ENCODE assay signal across 27 mouse cellular contexts in the genomic region with DNA sequence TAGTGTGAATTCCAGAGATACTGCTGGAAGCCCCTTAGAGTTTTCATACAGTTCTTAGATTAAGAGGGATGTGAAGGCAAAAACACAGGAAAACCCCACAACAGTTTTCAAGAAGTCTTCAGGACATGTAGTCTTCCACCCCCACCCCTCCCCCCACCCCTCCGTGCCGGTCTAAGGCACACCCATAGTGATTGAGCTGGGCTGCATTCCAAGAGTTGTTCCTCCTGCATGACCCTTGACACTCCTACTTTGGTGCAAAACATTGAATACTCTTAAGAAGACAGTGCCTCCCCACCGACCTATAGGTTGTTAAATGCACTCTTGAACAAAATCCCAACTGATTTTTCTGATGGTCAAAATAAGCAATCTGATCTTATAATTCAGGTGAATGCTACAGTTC. TPM values are rescaled to one million over a fixed set of nuclear protein-coding genes. Genes with fewer than 3 reads are reported as not detected.
DNase-seq lines count a peak whose midpoint lies in the region; ATAC-seq and TF ChIP-seq lines count a peak whose summit lies in the region.
"Had no signal": no experiment of that assay in that cellular context is flagged by ENCODE, and none has a peak within 500 bp of the region (broad histone marks: within the 10 kb centered on the region; RNA-seq: fewer than 3 reads in every experiment).

No protein-coding gene starts in this region.

- no peak overlapping the region for H3K27ac ChIP-seq in kidney, adult 2 months (ENCODE audit: insufficient read depth, low read depth, low read length)
- no peak overlapping the region for H3K27ac ChIP-seq in kidney, embryonic 14.5 days (ENCODE audit: low read depth, low read length)
- H3K27ac ChIP-seq in liver, adult 2 months (replicated peaks; ENCODE audit: insufficient read depth, low read depth, low read length), result no peak overlapping the region
- no peak overlapping the region for H3K27ac ChIP-seq in intestine, embryonic 16.5 days (ENCODE audit: low read length)
- H3K27ac ChIP-seq in stomach, postnatal 0 days (replicated peaks), result no peak overlapping the region
- H3K27ac ChIP-seq in midbrain, embryonic 15.5 days, result no peak overlapping the region
- H3K27ac ChIP-seq: embryonic facial prominence, embryonic 12.5 days; heart, adult 2 months; heart, embryonic 13.5 days; hindbrain, postnatal 0 days; limb, embryonic 12.5 days; liver, embryonic 13.5 days; neural tube, embryonic 12.5 days had no signal

- WGBS in kidney, adult 2 months, result 6% methylated on average over 3 of the region's 3 CpGs
- WGBS in kidney, embryonic 14.5 days, result 18% methylated on average over 3 of the region's 3 CpGs
- 15% methylated on average over 3 of the region's 3 CpGs for WGBS in liver, adult 2 months
- WGBS in intestine, embryonic 16.5 days, result 6% methylated on average over 3 of the region's 3 CpGs
- WGBS in stomach, postnatal 0 days, result 15% methylated on average over 3 of the region's 3 CpGs
- WGBS in midbrain, embryonic 15.5 days, result 39% methylated on average over 3 of the region's 3 CpGs

- TF ChIP-seq CTCF in kidney, adult 2 months (conservative IDR thresholded peaks at IDR 0.05; ENCODE audit: insufficient read depth, insufficient read length, low read depth, low read length), result no peak
- TF ChIP-seq CTCF in liver, adult 2 months (IDR thresholded peaks at IDR 0.05; ENCODE audit: low read depth, low read length), result no peak
- TF ChIP-seq CTCF in stomach, postnatal 0 days (IDR thresholded peaks at IDR 0.05; ENCODE audit: low read depth), result no peak

- no peaks in the 10 kb centered on the region for H3K79me2 ChIP-seq in liver, adult 2 months (ENCODE audit: control insufficient read depth, insufficient read depth, low read length)

- no peak overlapping the region for H3K4me3 ChIP-seq in kidney, adult 2 months (ENCODE audit: insufficient read depth, low read depth, low read length)
- H3K4me3 ChIP-seq in kidney, embryonic 14.5 days (ENCODE audit: low read length), result no peak overlapping the region
- H3K4me3 ChIP-seq in liver, adult 2 months (ENCODE audit: insufficient read depth, low read depth, low read length), result no peak overlapping the region
- H3K4me3 ChIP-seq in intestine, embryonic 16.5 days (ENCODE audit: low read length), result no peak overlapping the region
- H3K4me3 ChIP-seq in stomach, postnatal 0 days (ENCODE audit: low read depth, low read length), result no peak overlapping the region
- no peak overlapping the region for H3K4me3 ChIP-seq in midbrain, embryonic 15.5 days
- H3K4me3 ChIP-seq: embryonic facial prominence, embryonic 12.5 days; heart, adult 2 months; heart, embryonic 13.5 days; limb, embryonic 12.5 days; liver, embryonic 13.5 days; neural tube, embryonic 12.5 days had no signal

- H3K9ac ChIP-seq in kidney, embryonic 14.5 days (ENCODE audit: low read depth, low read length), result no peak overlapping the region
- H3K9ac ChIP-seq in liver, adult 2 months (ENCODE audit: low read depth, low read length), result no peak overlapping the region
- no peak overlapping the region for H3K9ac ChIP-seq in intestine, embryonic 16.5 days (ENCODE audit: low read depth, low read length)
- no peak overlapping the region for H3K9ac ChIP-seq in stomach, postnatal 0 days (ENCODE audit: low read length)
- no peak overlapping the region for H3K9ac ChIP-seq in midbrain, embryonic 15.5 days
- H3K9ac ChIP-seq: embryonic facial prominence, embryonic 12.5 days; heart, embryonic 13.5 days; limb, embryonic 12.5 days; liver, embryonic 13.5 days; neural tube, embryonic 12.5 days had no signal

- H3K36me3 ChIP-seq in kidney, adult 2 months (ENCODE audit: control insufficient read depth, insufficient read depth, low read length), result no peaks in the 10 kb centered on the region
- H3K36me3 ChIP-seq in kidney, embryonic 14.5 days (ENCODE audit: control insufficient read depth, insufficient read depth, low read length), result no peaks in the 10 kb centered on the region
- no peaks in the 10 kb centered on the region for H3K36me3 ChIP-seq in liver, adult 2 months (ENCODE audit: control insufficient read depth, insufficient read depth, low read length)
- H3K36me3 ChIP-seq in intestine, embryonic 16.5 days (ENCODE audit: control insufficient read depth, insufficient read depth, low read length), result no peaks in the 10 kb centered on the region
- no peaks in the 10 kb centered on the region for H3K36me3 ChIP-seq in stomach, postnatal 0 days (ENCODE audit: control insufficient read depth, insufficient read depth, low read length)
- H3K36me3 ChIP-seq in midbrain, embryonic 15.5 days (replicated peaks), result no peaks in the 10 kb centered on the region
- H3K36me3 ChIP-seq: embryonic facial prominence, embryonic 12.5 days; heart, embryonic 13.5 days; limb, embryonic 12.5 days; liver, embryonic 13.5 days; neural tube, embryonic 12.5 days had no signal

- no peaks in the 10 kb centered on the region for H3K9me3 ChIP-seq in kidney, embryonic 14.5 days (ENCODE audit: control insufficient read depth, low read length)
- H3K9me3 ChIP-seq in intestine, embryonic 16.5 days (ENCODE audit: control insufficient read depth, low read length), result no peaks in the 10 kb centered on the region
- 0 out of 2 replicates have a peak, but pooled peaks cover 2% of the 10 kb centered on the region for H3K9me3 ChIP-seq in stomach, postnatal 0 days (ENCODE audit: control insufficient read depth, low read length)
- no peaks in the 10 kb centered on the region for H3K9me3 ChIP-seq in midbrain, embryonic 15.5 days
- H3K9me3 ChIP-seq: embryonic facial prominence, embryonic 12.5 days; heart, embryonic 13.5 days; limb, embryonic 12.5 days; liver, embryonic 13.5 days had no signal

- peak; percentile 68 for DNase-seq in kidney, adult 2 months
- DNase-seq in liver, adult 2 months (ENCODE audit: extremely low read depth, low read depth, low spot score), result peak; percentile 39
- DNase-seq in liver, result no peak
- DNase-seq in stomach, postnatal 0 days (ENCODE audit: low spot score), result peak; percentile 51
- DNase-seq in adrenal gland, adult 8-10 months, result no peak
- DNase-seq: adrenal gland, postnatal 14 days; cerebellum, adult 2 months; cerebellum, postnatal 25 days; gastrocnemius, postnatal 36 days; heart, adult 2 months; heart, postnatal 14 days; layer of hippocampus, postnatal 36 days; liver, embryonic 13.5 days; lung, adult 2 months; lung, postnatal 36 days; midbrain, embryonic 14.5 days; right cerebral cortex, postnatal 14 days; spleen, adult 18-20 months; thymus, postnatal 14 days had no signal

- H3K27me3 ChIP-seq in kidney, adult 2 months (replicated peaks; ENCODE audit: control insufficient read depth, insufficient read depth, low read length), result no peaks in the 10 kb centered on the region
- H3K27me3 ChIP-seq in kidney, embryonic 14.5 days (ENCODE audit: control insufficient read depth, insufficient read depth, low read length), result no peaks in the 10 kb centered on the region
- H3K27me3 ChIP-seq in liver, adult 2 months (ENCODE audit: control insufficient read depth, insufficient read depth, low read length), result no peaks in the 10 kb centered on the region
- no peaks in the 10 kb centered on the region for H3K27me3 ChIP-seq in intestine, embryonic 16.5 days (replicated peaks; ENCODE audit: control insufficient read depth, insufficient read depth, low read length)
- H3K27me3 ChIP-seq in stomach, postnatal 0 days (ENCODE audit: control insufficient read depth, insufficient read depth, low read length), result no peaks in the 10 kb centered on the region
- no peaks in the 10 kb centered on the region for H3K27me3 ChIP-seq in midbrain, embryonic 15.5 days (replicated peaks)
- H3K27me3 ChIP-seq: embryonic facial prominence, embryonic 12.5 days; heart, embryonic 13.5 days; limb, embryonic 12.5 days; neural tube, embryonic 12.5 days had no signal

- no peaks in the 10 kb centered on the region for H3K4me1 ChIP-seq in kidney, adult 2 months (ENCODE audit: control insufficient read depth, insufficient read depth, low read length)
- H3K4me1 ChIP-seq in kidney, embryonic 14.5 days (ENCODE audit: control insufficient read depth, insufficient read depth, low read length), result no peaks in the 10 kb centered on the region
- no peaks in the 10 kb centered on the region for H3K4me1 ChIP-seq in liver, adult 2 months (ENCODE audit: control insufficient read depth, insufficient read depth, low read length)
- no peaks in the 10 kb centered on the region for H3K4me1 ChIP-seq in intestine, embryonic 16.5 days (ENCODE audit: control insufficient read depth, insufficient read depth, low read length)
- no peaks in the 10 kb centered on the region for H3K4me1 ChIP-seq in stomach, postnatal 0 days (replicated peaks; ENCODE audit: control insufficient read depth, insufficient read depth)
- H3K4me1 ChIP-seq in midbrain, embryonic 15.5 days, result no peaks in the 10 kb centered on the region
- H3K4me1 ChIP-seq: embryonic facial prominence, embryonic 12.5 days; heart, embryonic 13.5 days; limb, embryonic 12.5 days; liver, embryonic 13.5 days; neural tube, embryonic 12.5 days had no signal

- H3K4me2 ChIP-seq in kidney, embryonic 14.5 days (replicated peaks; ENCODE audit: low read depth, low read length), result no peak overlapping the region
- no peak overlapping the region for H3K4me2 ChIP-seq in intestine, embryonic 16.5 days (ENCODE audit: low read depth, low read length)
- H3K4me2 ChIP-seq in stomach, postnatal 0 days (replicated peaks; ENCODE audit: low read depth), result no peak overlapping the region
- H3K4me2 ChIP-seq in midbrain, embryonic 15.5 days, result no peak overlapping the region
- H3K4me2 ChIP-seq: embryonic facial prominence, embryonic 12.5 days; heart, embryonic 13.5 days; limb, embryonic 12.5 days; liver, embryonic 13.5 days; neural tube, embryonic 12.5 days had no signal

- ATAC-seq in kidney, embryonic 14.5 days (ENCODE audit: low FRiP score, low TSS enrichment), result no peak
- ATAC-seq in intestine, embryonic 16.5 days, result peak; percentile 92
- peak; percentile 56; the same call in 1 of the 2 replicates for ATAC-seq in stomach, postnatal 0 days (ENCODE audit: low FRiP score, low TSS enrichment)
- no peak for ATAC-seq in midbrain, embryonic 15.5 days (replicated peaks)
- ATAC-seq: hindbrain, postnatal 0 days had no signal

- no peak for TF ChIP-seq POLR2A in kidney, adult 2 months (IDR thresholded peaks at IDR 0.05; ENCODE audit: low read depth, low read length)
- no peak for TF ChIP-seq POLR2A in liver, adult 2 months (IDR thresholded peaks at IDR 0.05; ENCODE audit: extremely low read depth, insufficient read depth, low read length)

- no peak for TF ChIP-seq EP300 in stomach, postnatal 0 days (optimal IDR thresholded peaks at IDR 0.05)

RNA-seq across cellular contexts. Expression of gene Asb13, which starts 5.7 kb away (rescaled TPM):
- polyA plus RNA-seq in kidney, adult 2 months (2012; rRNA removed), result 41.9 and 42.6 TPM in 2 replicates
- polyA plus RNA-seq in kidney, embryonic 14.5 days (2014; fragmentation: Nextera tagmentation; extraction: Ambion mirVana), result 10.5 and 15.7 TPM in 2 replicates
- total RNA-seq in liver, adult 2 months (2014; rRNA removed), result 14.7 and 19.0 TPM in 2 replicates
- polyA plus RNA-seq in liver, adult 2 months (2012; rRNA removed), result 34.9 and 35.2 TPM in 2 replicates
- 6.8 and 6.9 TPM in 2 replicates for polyA plus RNA-seq in intestine, embryonic 16.5 days (2015; fragmentation: Nextera tagmentation; extraction: Ambion mirVana)
- 12.9 and 15.7 TPM in 2 replicates for polyA plus RNA-seq in stomach, postnatal 0 days (2015; fragmentation: Nextera tagmentation; extraction: Ambion mirVana)
- polyA plus RNA-seq in midbrain, embryonic 15.5 days (2015; fragmentation: Nextera tagmentation; extraction: Ambion mirVana), result 20.8 TPM in 2 replicates
- total RNA-seq in adrenal gland, adult 8-10 months (2022), result 10 to 100 TPM; 13.7 to 22.5 (median 20.0) TPM

RNA-seq across cellular contexts. Expression of gene Fam208b, which starts 17.2 kb away (rescaled TPM):
- 2.3 and 2.8 TPM in 2 replicates for polyA plus RNA-seq in kidney, adult 2 months (2012; rRNA removed)
- polyA plus RNA-seq in kidney, embryonic 14.5 days (2014; fragmentation: Nextera tagmentation; extraction: Ambion mirVana), result 24.7 and 25.8 TPM in 2 replicates
- total RNA-seq in liver, adult 2 months (2014; rRNA removed), result 10.8 and 12.2 TPM in 2 replicates
- polyA plus RNA-seq in liver, adult 2 months (2012; rRNA removed), result 0.90 and 1.5 TPM in 2 replicates
- 7.2 and 7.3 TPM in 2 replicates for polyA plus RNA-seq in intestine, embryonic 16.5 days (2015; fragmentation: Nextera tagmentation; extraction: Ambion mirVana)
- polyA plus RNA-seq in stomach, postnatal 0 days (2015; fragmentation: Nextera tagmentation; extraction: Ambion mirVana), result 4.1 and 5.1 TPM in 2 replicates
- 18.5 and 19.3 TPM in 2 replicates for polyA plus RNA-seq in midbrain, embryonic 15.5 days (2015; fragmentation: Nextera tagmentation; extraction: Ambion mirVana)
- total RNA-seq in adrenal gland, adult 8-10 months (2022), result 10 to 100 TPM; 23.8 to 31.9 (median 28.3) TPM

Comparison
In these comparisons a context has a peak if more than half of its experiments do, and no peak if none do; other contexts are left out.
1. DNase-seq: peak in kidney, adult 2 months (single experiment), liver, adult 2 months (single experiment) and stomach, postnatal 0 days (single experiment); none in liver (single experiment) and adrenal gland, adult 8-10 months (single experiment).
2. ATAC-seq: peak in intestine, embryonic 16.5 days (single experiment) and stomach, postnatal 0 days (single experiment); none in kidney, embryonic 14.5 days (single experiment) and midbrain, embryonic 15.5 days (single experiment).